Mouse (Mus musculus): ENCODE results near the gene Foxp4. TPM values are rescaled to one million over a fixed set of nuclear protein-coding genes. Genes with fewer than 3 reads are reported as not detected.

Gene Foxp4
- polyA plus RNA-seq, 1 experiment: 32.4 TPM

- Histone ChIP-seq H3ac (ENCODE audit: control insufficient read depth, insufficient read length, low read depth) (no peak overlapping the region), H3K79me2 (ENCODE audit: control insufficient read depth, insufficient read depth) (no peaks in the 10 kb centered on the region), H3K4me3 (ENCODE audit: insufficient read depth, poor library complexity, severe bottlenecking) (no peak overlapping the region), H3K27me3 (ENCODE audit: control insufficient read depth, insufficient read depth, insufficient read length) (no peaks in the 10 kb centered on the region), H3K36me3 (ENCODE audit: control insufficient read depth, insufficient read depth) (no peaks in the 10 kb centered on the region), H3K79me3 (ENCODE audit: low read depth) (no peaks in the 10 kb centered on the region)
- TF ChIP-seq MAX (IDR thresholded peaks at IDR 0.05) (no peak), MYOG (IDR thresholded peaks at IDR 0.05; ENCODE audit: control insufficient read depth, extremely low read depth, insufficient read length) (no peak), MYOD1 (IDR thresholded peaks at IDR 0.05; ENCODE audit: control insufficient read depth, insufficient read length, low read depth) (no peak), CTCF (IDR thresholded peaks at IDR 0.05; ENCODE audit: control insufficient read depth, insufficient read depth, insufficient read length) (no peak), CEBPB (IDR thresholded peaks at IDR 0.05; ENCODE audit: low read depth) (no peak), FOSL1 (IDR thresholded peaks at IDR 0.05; ENCODE audit: insufficient read depth, low read length, poor library complexity, severe bottlenecking) (no peak), USF1 (IDR thresholded peaks at IDR 0.05; ENCODE audit: low read depth) (no peak)
Observed at GRCm38 (mm10) chr17:47845609-47846008, 78.8 kb downstream of the Foxp4 start.

DNA sequence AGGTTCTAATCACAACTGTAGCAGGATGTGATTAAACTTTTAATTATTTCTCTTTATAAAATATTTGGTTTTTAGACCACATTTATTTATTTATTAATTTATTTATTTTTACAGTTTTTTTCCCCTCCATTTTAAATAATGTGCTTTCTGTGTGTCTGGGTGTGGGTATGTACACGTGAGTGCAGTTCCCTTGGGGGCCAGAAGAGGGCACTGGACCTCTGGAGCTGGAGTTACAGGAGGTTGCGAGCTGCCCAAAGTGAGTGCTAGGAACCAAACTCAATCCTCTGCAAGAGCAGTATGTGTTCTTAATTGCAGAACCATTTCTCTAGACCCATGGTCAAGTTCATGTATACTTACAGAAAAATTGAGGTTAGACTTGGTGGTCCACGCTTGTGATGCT is 81.0 kb downstream of the Foxp4 start:
- H3ac ChIP-seq (ENCODE audit: control insufficient read depth, insufficient read length, low read depth): no peak overlapping the region
- no peaks in the 10 kb centered on the region for H3K79me2 ChIP-seq (ENCODE audit: control insufficient read depth, insufficient read depth)
- no peaks in the 10 kb centered on the region for H3K27me3 ChIP-seq (ENCODE audit: control insufficient read depth, insufficient read depth, insufficient read length)
- H3K36me3 ChIP-seq (ENCODE audit: control insufficient read depth, insufficient read depth): no peaks in the 10 kb centered on the region
- no peaks in the 10 kb centered on the region for H3K79me3 ChIP-seq (ENCODE audit: low read depth)
- TF ChIP-seq CEBPB (IDR thresholded peaks at IDR 0.05; ENCODE audit: low read depth) (no peak), MYOD1 (IDR thresholded peaks at IDR 0.05; ENCODE audit: control insufficient read depth, insufficient read length, low read depth) (no peak), CTCF (IDR thresholded peaks at IDR 0.05; ENCODE audit: control insufficient read depth, insufficient read depth, insufficient read length) (no peak), MAX (IDR thresholded peaks at IDR 0.05) (no peak), USF1 (IDR thresholded peaks at IDR 0.05; ENCODE audit: low read depth) (no peak), FOSL1 (IDR thresholded peaks at IDR 0.05; ENCODE audit: insufficient read depth, low read length, poor library complexity, severe bottlenecking) (no peak), MYOG (IDR thresholded peaks at IDR 0.05; ENCODE audit: control insufficient read depth, extremely low read depth, insufficient read length) (no peak)
- H3K4me3 ChIP-seq (ENCODE audit: insufficient read depth, poor library complexity, severe bottlenecking): no peak overlapping the region

- H3K4me3 ChIP-seq (ENCODE audit: insufficient read depth, poor library complexity, severe bottlenecking): no peak overlapping the region
- H3K36me3 ChIP-seq (ENCODE audit: control insufficient read depth, insufficient read depth): no peaks in the 10 kb centered on the region
- TF ChIP-seq MYOG (IDR thresholded peaks at IDR 0.05; ENCODE audit: control insufficient read depth, extremely low read depth, insufficient read length): no peak
- no peak for TF ChIP-seq FOSL1 (IDR thresholded peaks at IDR 0.05; ENCODE audit: insufficient read depth, low read length, poor library complexity, severe bottlenecking)
- TF ChIP-seq MAX (IDR thresholded peaks at IDR 0.05): peak; percentile 48
- TF ChIP-seq CEBPB (IDR thresholded peaks at IDR 0.05; ENCODE audit: low read depth): no peak
- TF ChIP-seq USF1 (IDR thresholded peaks at IDR 0.05; ENCODE audit: low read depth): peak; percentile 25
- H3K79me2 ChIP-seq (ENCODE audit: control insufficient read depth, insufficient read depth): no peaks in the 10 kb centered on the region
- H3K79me3 ChIP-seq (ENCODE audit: low read depth): no peaks in the 10 kb centered on the region
- H3ac ChIP-seq (ENCODE audit: control insufficient read depth, insufficient read length, low read depth): no peak overlapping the region
- no peaks in the 10 kb centered on the region for H3K27me3 ChIP-seq (ENCODE audit: control insufficient read depth, insufficient read depth, insufficient read length)
Observed at GRCm38 (mm10) chr17:47841931-47842623, 82.4 kb downstream of the Foxp4 start.

GRCm38 (mm10) chr17:47841521-47841920 is 82.9 kb downstream of the Foxp4 start:
- TF ChIP-seq USF1 (IDR thresholded peaks at IDR 0.05; ENCODE audit: low read depth) (no peak), CEBPB (IDR thresholded peaks at IDR 0.05; ENCODE audit: low read depth) (no peak), MYOD1 (IDR thresholded peaks at IDR 0.05; ENCODE audit: control insufficient read depth, insufficient read length, low read depth) (no peak), MYOG (IDR thresholded peaks at IDR 0.05; ENCODE audit: control insufficient read depth, extremely low read depth, insufficient read length) (no peak), CTCF (IDR thresholded peaks at IDR 0.05; ENCODE audit: control insufficient read depth, insufficient read depth, insufficient read length) (no peak), MAX (IDR thresholded peaks at IDR 0.05) (no peak), FOSL1 (IDR thresholded peaks at IDR 0.05; ENCODE audit: insufficient read depth, low read length, poor library complexity, severe bottlenecking) (no peak)
- H3K79me2 ChIP-seq (ENCODE audit: control insufficient read depth, insufficient read depth): no peaks in the 10 kb centered on the region
- H3ac ChIP-seq (ENCODE audit: control insufficient read depth, insufficient read length, low read depth): no peak overlapping the region
- H3K36me3 ChIP-seq (ENCODE audit: control insufficient read depth, insufficient read depth): no peaks in the 10 kb centered on the region
- no peaks in the 10 kb centered on the region for H3K27me3 ChIP-seq (ENCODE audit: control insufficient read depth, insufficient read depth, insufficient read length)
- no peaks in the 10 kb centered on the region for H3K79me3 ChIP-seq (ENCODE audit: low read depth)
- H3K4me3 ChIP-seq (ENCODE audit: insufficient read depth, poor library complexity, severe bottlenecking): no peak overlapping the region

- Histone ChIP-seq H3K36me3 (ENCODE audit: control insufficient read depth, insufficient read depth) (no peaks in the 10 kb centered on the region), H3K79me2 (ENCODE audit: control insufficient read depth, insufficient read depth) (no peaks in the 10 kb centered on the region), H3K4me3 (ENCODE audit: insufficient read depth, poor library complexity, severe bottlenecking) (no peak overlapping the region), H3K79me3 (ENCODE audit: low read depth) (no peaks in the 10 kb centered on the region), H3K27me3 (ENCODE audit: control insufficient read depth, insufficient read depth, insufficient read length) (peaks cover 15% of the 10 kb centered on the region), H3ac (ENCODE audit: control insufficient read depth, insufficient read length, low read depth) (no peak overlapping the region)
- no peak for TF ChIP-seq CEBPB (IDR thresholded peaks at IDR 0.05; ENCODE audit: low read depth)
- TF ChIP-seq MYOG (IDR thresholded peaks at IDR 0.05; ENCODE audit: control insufficient read depth, extremely low read depth, insufficient read length): no peak
- no peak for TF ChIP-seq FOSL1 (IDR thresholded peaks at IDR 0.05; ENCODE audit: insufficient read depth, low read length, poor library complexity, severe bottlenecking)
- no peak for TF ChIP-seq MAX (IDR thresholded peaks at IDR 0.05)
- TF ChIP-seq MYOD1 (IDR thresholded peaks at IDR 0.05; ENCODE audit: control insufficient read depth, insufficient read length, low read depth): no peak
- no peak for TF ChIP-seq CTCF (IDR thresholded peaks at IDR 0.05; ENCODE audit: control insufficient read depth, insufficient read depth, insufficient read length)
Observed at GRCm38 (mm10) chr17:47837808-47838207, 86.6 kb downstream of the Foxp4 start.

- H3K4me3 ChIP-seq (ENCODE audit: insufficient read depth, poor library complexity, severe bottlenecking): no peak within 1 kb of the TSS
- no peaks in the 10 kb centered on the region for H3K79me2 ChIP-seq (ENCODE audit: control insufficient read depth, insufficient read depth)
- H3K36me3 ChIP-seq (ENCODE audit: control insufficient read depth, insufficient read depth): no peaks in the 10 kb centered on the region
- peaks cover 22% of the 10 kb centered on the region for H3K27me3 ChIP-seq (ENCODE audit: control insufficient read depth, insufficient read depth, insufficient read length)
- TF ChIP-seq CEBPB (IDR thresholded peaks at IDR 0.05; ENCODE audit: low read depth) (no peak), MAX (IDR thresholded peaks at IDR 0.05) (no peak), USF1 (IDR thresholded peaks at IDR 0.05; ENCODE audit: low read depth) (no peak), MYOD1 (IDR thresholded peaks at IDR 0.05; ENCODE audit: control insufficient read depth, insufficient read length, low read depth) (no peak), MYOG (IDR thresholded peaks at IDR 0.05; ENCODE audit: control insufficient read depth, extremely low read depth, insufficient read length) (no peak), FOSL1 (IDR thresholded peaks at IDR 0.05; ENCODE audit: insufficient read depth, low read length, poor library complexity, severe bottlenecking) (no peak), CTCF (IDR thresholded peaks at IDR 0.05; ENCODE audit: control insufficient read depth, insufficient read depth, insufficient read length) (no peak)
- H3K79me3 ChIP-seq (ENCODE audit: low read depth): no peaks in the 10 kb centered on the region
- no peak within 1 kb of the TSS for H3ac ChIP-seq (ENCODE audit: control insufficient read depth, insufficient read length, low read depth)
Observed at GRCm38 (mm10) chr17:47834482-47834767, 90.0 kb downstream of the Foxp4 start, which contains the start of gene Mdfi. Gene Mdfi, minus strand, starts transcription at chr17:47834691.

All from C2C12 (cell line).